Mouse (Mus musculus) G1E (cell line): Measurements from ENCODE around the gene Plpp6. TPM values are rescaled to one million over a fixed set of nuclear protein-coding genes. Genes with fewer than 3 reads are reported as not detected.

Source experiments
- ATAC-seq: 2 replicates; pipeline ENCODE4 v1.8.0; 2016; ENCODE audit warnings: mild to moderate bottlenecking; ENCODE audit not compliant: insufficient number of reproducible peaks, poor library complexity, low FRiP score, severe bottlenecking; ENCODE audit errors: extremely low read depth
- DNase-seq: peaks from one replicate; pipeline ENCODE4 v3.0.0; 2012; ENCODE audit warnings: low spot score
- H3K27me3 ChIP-seq: 2 replicates; pipeline ENCODE4 v1.6.1; 2012; ENCODE audit warnings: mild to moderate bottlenecking, low read length, inconsistent platforms; ENCODE audit not compliant: insufficient read depth
- H3K36me3 ChIP-seq: replicated peaks from 2 replicates; pipeline ENCODE3; 2012; ENCODE audit warnings: mild to moderate bottlenecking, inconsistent platforms
- H3K4me1 ChIP-seq: 2 replicates; pipeline ENCODE4 v1.6.1; 2012; ENCODE audit warnings: low read depth, low read length, inconsistent platforms, mixed read lengths; ENCODE audit not compliant: insufficient read depth
- H3K4me3 ChIP-seq: 2 replicates; pipeline ENCODE4 v1.5.1; 2012; ENCODE audit warnings: low read depth, mild to moderate bottlenecking, inconsistent platforms, low read length, moderate library complexity, mixed read lengths
- H3K9me3 ChIP-seq: replicated peaks from 2 replicates; pipeline ENCODE4 v1.6.1; 2012; ENCODE audit warnings: inconsistent platforms
- CTCF ChIP-seq: IDR thresholded peaks from 2 replicates; pipeline ENCODE4 v1.5.1; 2012; ENCODE audit warnings: low read depth, low read length, inconsistent platforms, mixed read lengths
- GATA1 ChIP-seq: IDR thresholded peaks from 2 replicates; pipeline ENCODE4 v1.6.1; 2012; ENCODE audit warnings: borderline replicate concordance, low read length, inconsistent platforms, mixed read lengths
- GATA2 ChIP-seq: IDR thresholded peaks from 2 replicates; pipeline ENCODE4 v1.6.1; 2012; ENCODE audit warnings: low read depth, low read length, inconsistent platforms, borderline replicate concordance
- POLR2AphosphoS5 ChIP-seq: IDR thresholded peaks from 2 replicates; pipeline ENCODE4 v1.6.1; 2012; ENCODE audit warnings: low read depth, low read length, inconsistent platforms; ENCODE audit not compliant: insufficient replicate concordance
- TAL1 ChIP-seq: conservative IDR thresholded peaks from 2 replicates; pipeline ENCODE4 v1.6.1; 2012; ENCODE audit warnings: low read depth, low read length, inconsistent platforms, mixed read lengths
- polyA plus RNA-seq: library from polyadenylated mRNA; stranded (reverse); fragments of >175 nt; gene quantifications from 2 replicates; pipeline ENCODE4 v1.2.3, GENCODE M21; 2012
- total RNA-seq, 2 experiments: library from RNA; stranded (forward) in 1 of 2; stranded (reverse) in 1 of 2; fragments of 200-1000 nt in 1 of 2; fragments of >200 nt in 1 of 2; fragmentation: Nextera tagmentation in 1 of 2; gene quantifications; 2 replicates each; pipeline ENCODE4 v1.2.3; 2014 to 2017

The Plpp6 gene
- total and polyA plus RNA-seq, 3 experiments: 5.8 to 31.2 (median 8.7) TPM

- Histone ChIP-seq H3K36me3 (peaks cover 85% of the 10 kb centered on the region), H3K9me3 (no peaks in the 10 kb centered on the region), H3K4me1 (no peaks in the 10 kb centered on the region; the same call in 1 of the 2 replicates), H3K27me3 (no peaks in the 10 kb centered on the region), H3K4me3 (no peak overlapping the region)
- no peak for DNase-seq
- ATAC-seq: no peak
- TF ChIP-seq POLR2AphosphoS5: no peak
- no peak for TF ChIP-seq GATA1
Observed at GRCm38 (mm10) chr19:29009046-29009445, 45.3 kb downstream of the Plpp6 start.

GRCm38 (mm10) chr19:29011355-29011990, 47.7 kb downstream of the Plpp6 start:
- peaks cover 86% of the 10 kb centered on the region for H3K36me3 ChIP-seq
- no peak for ATAC-seq
- H3K9me3 ChIP-seq: no peaks in the 10 kb centered on the region
- H3K4me3 ChIP-seq: no peak overlapping the region
- H3K4me1 ChIP-seq: peaks cover 9% of the 10 kb centered on the region
- no peaks in the 10 kb centered on the region for H3K27me3 ChIP-seq
- DNase-seq: no peak
- TF ChIP-seq CTCF: no peak
- no peak for TF ChIP-seq GATA2
- no peak for TF ChIP-seq POLR2AphosphoS5
- TF ChIP-seq GATA1: no peak
- TF ChIP-seq TAL1: no peak

GRCm38 (mm10) chr19:29014466-29015055, 50.8 kb downstream of the Plpp6 start:
- Histone ChIP-seq H3K36me3 (peaks cover 84% of the 10 kb centered on the region), H3K4me1 (peaks cover 9% of the 10 kb centered on the region), H3K27me3 (no peaks in the 10 kb centered on the region), H3K4me3 (no peak overlapping the region), H3K9me3 (no peaks in the 10 kb centered on the region)
- TF ChIP-seq GATA1 (no peak), POLR2AphosphoS5 (no peak), CTCF (no peak), GATA2 (no peak), TAL1 (no peak)
- DNase-seq: no peak
- ATAC-seq: no peak

- Histone ChIP-seq H3K36me3 (peaks cover 89% of the 10 kb centered on the region), H3K4me3 (no peak overlapping the region), H3K4me1 (peaks cover 9% of the 10 kb centered on the region), H3K9me3 (no peaks in the 10 kb centered on the region), H3K27me3 (no peaks in the 10 kb centered on the region)
- no peak for TF ChIP-seq GATA2
- no peak for TF ChIP-seq GATA1
- TF ChIP-seq POLR2AphosphoS5: no peak
- TF ChIP-seq TAL1: no peak
- no peak for TF ChIP-seq CTCF
- no peak for ATAC-seq
- DNase-seq: no peak
Observed at GRCm38 (mm10) chr19:29015410-29016203, 51.9 kb downstream of the Plpp6 start.

- no peaks in the 10 kb centered on the region for H3K9me3 ChIP-seq
- TF ChIP-seq TAL1 (no peak), GATA1 (no peak), CTCF (no peak), POLR2AphosphoS5 (no peak), GATA2 (no peak)
- no peaks in the 10 kb centered on the region for H3K27me3 ChIP-seq
- ATAC-seq (no peak), DNase-seq (no peak)
- peaks cover 89% of the 10 kb centered on the region for H3K36me3 ChIP-seq
- no peak overlapping the region for H3K4me3 ChIP-seq
- H3K4me1 ChIP-seq: peaks cover 9% of the 10 kb centered on the region
Observed at GRCm38 (mm10) chr19:29016204-29016765, 52.5 kb downstream of the Plpp6 start.

Other genes starting within 250 kb of the Plpp6 start
- gene Slc1a1, start 128.9 kb upstream of the Plpp6 start, total RNA-seq (2014; fragmentation: Nextera tagmentation): not detected in 2 replicates
- 0.17 and 0.38 TPM in 2 replicates for gene Slc1a1, start 128.9 kb upstream of the Plpp6 start, total RNA-seq (2017)
- not detected in 2 replicates for gene Slc1a1, start 128.9 kb upstream of the Plpp6 start, polyA plus RNA-seq
- gene 4430402I18Rik, start 3.8 kb downstream of the Plpp6 start, total RNA-seq (2014; fragmentation: Nextera tagmentation): not detected in 2 replicates
- gene 4430402I18Rik, start 3.8 kb downstream of the Plpp6 start, total RNA-seq (2017): 0.38 TPM in 1 of 2 replicates, not detected in the other
- gene 4430402I18Rik, start 3.8 kb downstream of the Plpp6 start, polyA plus RNA-seq: not detected in 2 replicates
- gene Cdc37l1, start 26.4 kb downstream of the Plpp6 start, total RNA-seq (2014; fragmentation: Nextera tagmentation): 83.8 and 84.1 TPM in 2 replicates
- gene Cdc37l1, start 26.4 kb downstream of the Plpp6 start, total RNA-seq (2017): 59.7 and 64.7 TPM in 2 replicates
- gene Cdc37l1, start 26.4 kb downstream of the Plpp6 start, polyA plus RNA-seq: 4.7 and 5.1 TPM in 2 replicates
- 158 and 165 TPM in 2 replicates for gene Ak3, start 84.0 kb downstream of the Plpp6 start, total RNA-seq (2014; fragmentation: Nextera tagmentation)
- 68.5 and 77.6 TPM in 2 replicates for gene Ak3, start 84.0 kb downstream of the Plpp6 start, total RNA-seq (2017)
- gene Ak3, start 84.0 kb downstream of the Plpp6 start, polyA plus RNA-seq: 27.2 and 37.6 TPM in 2 replicates
- 22.7 and 32.8 TPM in 2 replicates for gene Rcl1, start 137.4 kb downstream of the Plpp6 start, total RNA-seq (2014; fragmentation: Nextera tagmentation)
- gene Rcl1, start 137.4 kb downstream of the Plpp6 start, total RNA-seq (2017): 47.1 and 49.5 TPM in 2 replicates
- gene Rcl1, start 137.4 kb downstream of the Plpp6 start, polyA plus RNA-seq: 52.4 and 57.4 TPM in 2 replicates